Mouse (Mus musculus) myocyte (in vitro differentiated cells): Measurements from ENCODE around the gene Iqcf3. TPM values are rescaled to one million over a fixed set of nuclear protein-coding genes. Genes with fewer than 3 reads are reported as not detected.

Source experiments
- H3K27me3 ChIP-seq: one replicate; pipeline ENCODE4 v1.6.1; 2011; ENCODE audit not compliant: control insufficient read depth, insufficient read depth, insufficient read length
- H3K36me3 ChIP-seq: one replicate; pipeline ENCODE4 v1.6.1; 2011; ENCODE audit not compliant: control insufficient read depth, insufficient read depth
- H3K4me2 ChIP-seq: one replicate; pipeline ENCODE4 v1.6.1; 2011; ENCODE audit warnings: low read depth, control low read depth
- H3K4me3 ChIP-seq: one replicate; pipeline ENCODE4 v1.5.1; 2011; ENCODE audit warnings: mild to moderate bottlenecking, control low read depth, moderate library complexity
- H3K79me2 ChIP-seq: one replicate; pipeline ENCODE4 v1.6.1; 2011; ENCODE audit not compliant: control insufficient read depth, insufficient read depth
- H3ac ChIP-seq: one replicate; pipeline ENCODE4 v1.6.1; 2011; ENCODE audit not compliant: control insufficient read depth, insufficient read length
- CEBPB ChIP-seq: IDR thresholded peaks from 2 replicates; pipeline ENCODE4 v1.6.1; 2011; ENCODE audit warnings: mild to moderate bottlenecking, moderate library complexity; ENCODE audit not compliant: poor library complexity, insufficient read depth, severe bottlenecking
- E2F4 ChIP-seq: IDR thresholded peaks from one replicate; pipeline ENCODE4 v1.6.1; 2011; ENCODE audit warnings: mild to moderate bottlenecking, control low read depth, moderate library complexity; ENCODE audit not compliant: insufficient read depth
- MAX ChIP-seq: IDR thresholded peaks from one replicate; pipeline ENCODE4 v1.6.1; 2011; ENCODE audit warnings: low read depth, mild to moderate bottlenecking, control low read depth
- MYOD1 ChIP-seq, 3 experiments: IDR thresholded peaks; one replicate each; pipeline ENCODE4 v1.6.1; 2011; ENCODE audit warnings: control low read depth in 2 of 3, low read depth in 2 of 3, mild to moderate bottlenecking in 2 of 3, moderate library complexity in 1 of 3; ENCODE audit not compliant: insufficient read length in 2 of 3, control insufficient read depth in 1 of 3
- MYOG ChIP-seq, 3 experiments: IDR thresholded peaks; one replicate each; pipeline ENCODE4 v1.6.1; 2011; ENCODE audit warnings: control low read depth in 2 of 3, low read depth in 2 of 3, mild to moderate bottlenecking in 2 of 3; ENCODE audit not compliant: insufficient read length in 2 of 3, control insufficient read depth in 1 of 3, insufficient read depth in 1 of 3
- POLR2A ChIP-seq: IDR thresholded peaks from one replicate; pipeline ENCODE4 v1.6.1; 2011; ENCODE audit warnings: low read depth, mild to moderate bottlenecking, control low read depth, moderate library complexity; ENCODE audit not compliant: insufficient read length
- POLR2AphosphoS2 ChIP-seq: IDR thresholded peaks from one replicate; pipeline ENCODE4 v1.6.1; 2011; ENCODE audit warnings: low read depth, control low read depth; ENCODE audit not compliant: insufficient read length
- REST ChIP-seq: IDR thresholded peaks from one replicate; pipeline ENCODE4 v1.6.1; 2011; ENCODE audit warnings: mild to moderate bottlenecking, control low read depth, moderate library complexity; ENCODE audit not compliant: insufficient read depth, insufficient read length
- SRF ChIP-seq: IDR thresholded peaks from one replicate; pipeline ENCODE4 v1.6.1; 2011; ENCODE audit warnings: low read depth; ENCODE audit not compliant: control insufficient read depth, insufficient read length
- TCF12 ChIP-seq: IDR thresholded peaks from one replicate; pipeline ENCODE4 v1.6.1; 2011; ENCODE audit warnings: mild to moderate bottlenecking, control low read depth; ENCODE audit not compliant: poor library complexity, insufficient read depth, severe bottlenecking
- TCF3 ChIP-seq: IDR thresholded peaks from one replicate; pipeline ENCODE4 v1.6.1; 2011; ENCODE audit warnings: low read depth, control low read depth; ENCODE audit not compliant: insufficient read length
- USF1 ChIP-seq: IDR thresholded peaks from one replicate; pipeline ENCODE4 v1.6.1; 2011; ENCODE audit warnings: low read depth, mild to moderate bottlenecking, control low read depth, moderate library complexity
- polyA plus RNA-seq: library from polyadenylated mRNA; unstranded; fragments of >200 nt; fragmentation: generic; extraction: Trizol; gene quantifications from one replicate; pipeline ENCODE4 v1.2.1, GENCODE M21; 2012; ENCODE audit warnings: missing spikeins

Gene Iqcf3
- polyA plus RNA-seq, 1 experiment = not detected

GRCm38 (mm10) chr9:106461026-106461415, 100.4 kb downstream of the Iqcf3 start:
- TF ChIP-seq TCF3 (no peak), MAX (no peak), REST (no peak), USF1 (no peak), E2F4 (no peak), POLR2A (no peak), MYOG (IDR thresholded peaks at IDR 0.05; ENCODE audit: control insufficient read depth in 1 of 3, insufficient read depth in 1 of 3, insufficient read length in 2 of 3, low read depth in 2 of 3) (no peak), POLR2AphosphoS2 (no peak), MYOD1 (IDR thresholded peaks at IDR 0.05; ENCODE audit: control insufficient read depth in 1 of 3, insufficient read length in 2 of 3, low read depth in 2 of 3) (no peak), SRF (no peak), TCF12 (no peak), CEBPB (no peak)
- Histone ChIP-seq H3ac (no peak overlapping the region), H3K27me3 (no peaks in the 10 kb centered on the region), H3K36me3 (peaks cover 13% of the 10 kb centered on the region), H3K4me2 (no peak overlapping the region), H3K4me3 (no peak overlapping the region), H3K79me2 (peaks cover 42% of the 10 kb centered on the region)

GRCm38 (mm10) chr9:106460401-106461025, 100.9 kb downstream of the Iqcf3 start:
- TF ChIP-seq TCF3 (no peak), USF1 (no peak), TCF12 (no peak), POLR2AphosphoS2 (peak; percentile 56), REST (no peak), MAX (no peak), E2F4 (no peak), POLR2A (no peak)
- H3K4me2 ChIP-seq = no peak overlapping the region
- peaks cover 48% of the 10 kb centered on the region for H3K79me2 ChIP-seq
- H3ac ChIP-seq = no peak overlapping the region
- H3K27me3 ChIP-seq = no peaks in the 10 kb centered on the region
- H3K4me3 ChIP-seq = no peak overlapping the region
- peaks cover 13% of the 10 kb centered on the region for H3K36me3 ChIP-seq

DNA sequence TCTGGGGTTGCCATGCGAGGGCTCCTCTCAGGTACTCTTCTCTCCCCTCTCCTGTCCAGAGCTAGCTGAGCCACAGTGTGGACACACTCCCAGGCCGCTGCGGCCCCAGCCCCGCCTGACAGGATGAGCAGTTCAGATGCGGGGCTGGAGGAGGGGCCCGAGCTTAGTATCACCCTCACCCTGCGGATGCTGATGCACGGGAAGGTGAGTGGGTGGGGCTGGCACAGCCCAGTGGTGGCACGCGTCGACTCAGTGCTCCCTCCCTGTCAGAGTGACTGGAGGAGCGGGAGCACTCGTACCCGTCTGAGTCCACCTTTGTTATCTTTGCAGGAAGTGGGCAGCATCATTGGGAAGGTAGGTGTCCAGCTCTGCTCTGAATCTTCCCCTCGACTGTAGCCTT, 101.5 kb downstream of the Iqcf3 start:
- H3K4me3 ChIP-seq = no peak overlapping the region

GRCm38 (mm10) chr9:106457920-106458319, 103.5 kb downstream of the Iqcf3 start:
- Histone ChIP-seq H3K79me2 (peaks cover 63% of the 10 kb centered on the region), H3K27me3 (no peaks in the 10 kb centered on the region), H3K4me3 (no peak overlapping the region), H3K4me2 (peak overlapping the region; percentile 95), H3K36me3 (peaks cover 8% of the 10 kb centered on the region), H3ac (no peak overlapping the region)
- no peak for TF ChIP-seq SRF
- peak; percentile 18 for TF ChIP-seq POLR2AphosphoS2

More for the DNA sequence above, 101.5 kb downstream of the Iqcf3 start:
- H3K79me2 ChIP-seq = peaks cover 53% of the 10 kb centered on the region
- no peaks in the 10 kb centered on the region for H3K27me3 ChIP-seq
- H3ac ChIP-seq = no peak overlapping the region
- peaks cover 13% of the 10 kb centered on the region for H3K36me3 ChIP-seq
- no peak overlapping the region for H3K4me2 ChIP-seq
- TF ChIP-seq TCF3 = no peak
- peak; percentile 20 for TF ChIP-seq POLR2A
- TF ChIP-seq POLR2AphosphoS2 = peak; percentile 52

DNA sequence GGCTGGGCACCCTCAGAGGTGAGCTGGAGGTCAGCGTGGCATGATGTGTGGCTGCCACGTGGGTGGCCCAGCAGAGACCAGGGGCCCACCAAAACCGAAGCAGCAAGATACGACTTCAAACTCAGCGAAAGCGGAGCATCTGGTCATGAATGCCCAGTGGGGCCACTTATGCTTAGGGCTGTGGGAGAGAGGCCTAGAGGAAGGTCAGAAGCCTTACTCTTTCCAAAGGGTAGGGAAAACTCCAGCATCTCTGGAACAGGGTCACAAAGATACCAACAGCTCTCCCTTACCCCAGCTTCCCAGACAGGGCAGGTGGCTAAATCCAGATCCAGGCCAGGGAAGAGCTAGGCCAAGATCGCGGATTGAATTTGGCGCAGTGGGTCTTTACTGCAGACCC, 104.3 kb downstream of the Iqcf3 start:
- peak overlapping the region; percentile 75 for H3K4me3 ChIP-seq
- peak overlapping the region; percentile 50 for H3ac ChIP-seq
- peaks cover 63% of the 10 kb centered on the region for H3K79me2 ChIP-seq
- peak overlapping the region; percentile 95 for H3K4me2 ChIP-seq
- H3K36me3 ChIP-seq = peaks cover 8% of the 10 kb centered on the region
- TF ChIP-seq POLR2A (peak; percentile 12), REST (no peak)
- H3K27me3 ChIP-seq = no peaks in the 10 kb centered on the region

GRCm38 (mm10) chr9:106456325-106457162, 104.9 kb downstream of the Iqcf3 start:
- H3K27me3 ChIP-seq = no peaks in the 10 kb centered on the region
- H3K79me2 ChIP-seq = peaks cover 63% of the 10 kb centered on the region
- H3K4me3 ChIP-seq = peak overlapping the region; percentile 75
- peak overlapping the region; percentile 95 for H3K4me2 ChIP-seq
- H3K36me3 ChIP-seq = peaks cover 8% of the 10 kb centered on the region
- no peak for TF ChIP-seq CEBPB
- TF ChIP-seq USF1 = no peak
- TF ChIP-seq POLR2A = peak; percentile 34
- no peak for TF ChIP-seq REST
- TF ChIP-seq MYOG (IDR thresholded peaks at IDR 0.05; ENCODE audit: control insufficient read depth in 1 of 3, insufficient read depth in 1 of 3, insufficient read length in 2 of 3, low read depth in 2 of 3) = peak; percentile 18 to 97 (median 86)
- no peak for TF ChIP-seq MAX
- TF ChIP-seq TCF12 = peak; percentile 71
- peak; percentile 54 for TF ChIP-seq TCF3
- TF ChIP-seq SRF = no peak
- no peak for TF ChIP-seq E2F4
- TF ChIP-seq MYOD1 (IDR thresholded peaks at IDR 0.05; ENCODE audit: control insufficient read depth in 1 of 3, insufficient read length in 2 of 3, low read depth in 2 of 3) = peak in 2 of 3 experiments; percentile 92 to 96
- peak; percentile 38 for TF ChIP-seq POLR2AphosphoS2
- H3ac ChIP-seq = peak overlapping the region; percentile 50
